Mouse (Mus musculus): Measurements from ENCODE around the gene Gna12.

DNA sequence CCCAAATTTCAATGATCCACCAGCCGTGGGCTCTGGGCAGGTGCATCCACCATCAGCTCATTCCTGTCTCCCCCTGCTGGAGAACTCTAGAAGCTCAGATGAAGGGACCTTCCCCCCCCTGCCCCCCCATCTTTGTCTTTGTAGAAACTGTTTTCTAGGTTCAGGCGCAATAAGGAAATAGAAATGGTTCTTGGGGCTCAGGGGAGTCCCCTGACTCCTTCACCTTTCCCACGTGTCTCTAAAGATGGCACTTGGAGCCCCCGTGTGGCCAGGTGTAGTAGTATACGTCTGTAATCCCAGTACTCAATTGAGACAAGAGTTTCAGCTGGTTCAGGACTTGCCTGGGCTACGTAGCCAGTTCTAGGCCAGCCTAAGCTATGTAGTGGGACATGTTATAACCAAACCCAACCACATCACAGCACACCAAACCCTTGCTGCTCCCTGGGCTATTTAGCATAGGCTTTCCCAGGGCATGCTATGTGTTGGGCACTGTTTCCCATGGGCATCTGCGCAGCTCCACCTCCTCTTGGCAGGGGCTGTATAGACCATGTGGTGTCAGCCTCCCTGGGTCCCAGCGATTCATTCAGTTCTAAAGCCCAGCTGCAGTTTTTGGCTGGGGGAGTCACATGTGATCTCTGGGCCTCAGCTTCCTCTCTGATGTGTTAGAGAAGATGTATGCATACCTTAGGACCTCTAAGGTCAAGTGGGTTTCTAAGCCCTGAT lies 27.4 kb upstream of the Gna12 start:
- TF ChIP-seq POLR2A (IDR thresholded peaks at IDR 0.05; ENCODE audit: borderline replicate concordance, extremely low read depth, insufficient read depth, insufficient read length, poor library complexity, severe bottlenecking) (no peak), CTCF (IDR thresholded peaks at IDR 0.05; ENCODE audit: borderline replicate concordance, extremely low read depth, insufficient read depth, insufficient read length) (peak; percentile 9; the same call in 1 of the 2 replicates)
